Mouse (Mus musculus) CH12.LX (cell line): ENCODE measurements around the gene Il1r1. TPM values are rescaled to one million over a fixed set of nuclear protein-coding genes. Genes with fewer than 3 reads are reported as not detected.

Experiments used
- DNase-seq: peaks from one replicate; pipeline ENCODE4 v3.0.0-alpha.2; 2013; ENCODE audit errors: extremely low read depth
- H3K27ac ChIP-seq: 2 replicates; pipeline ENCODE4 v1.5.1; 2012; ENCODE audit warnings: low read depth, mild to moderate bottlenecking, control low read depth, moderate library complexity; ENCODE audit not compliant: insufficient read depth
- H3K27me3 ChIP-seq: replicated peaks from 2 replicates; pipeline ENCODE3; 2012; ENCODE audit warnings: inconsistent platforms
- H3K36me3 ChIP-seq, 2 experiments: replicated peaks in 1 of 2; 2 replicates each; pipeline versions ENCODE3 to v1.6.1; 2012; ENCODE audit warnings: inconsistent platforms in 1 of 2, low read length in 1 of 2, mild to moderate bottlenecking in 1 of 2, mixed read lengths in 1 of 2, moderate library complexity in 1 of 2; ENCODE audit not compliant: control insufficient read depth in 1 of 2, insufficient read depth in 1 of 2
- H3K4me1 ChIP-seq, 2 experiments: 2 replicates each; pipeline ENCODE4 v1.6.1; 2012; ENCODE audit warnings: inconsistent platforms in 1 of 2, moderate library complexity in 1 of 2; ENCODE audit not compliant: insufficient read depth in 2 of 2, control insufficient read depth in 1 of 2
- H3K4me2 ChIP-seq: 2 replicates; pipeline ENCODE4 v1.6.1; 2012; ENCODE audit warnings: low read depth, mild to moderate bottlenecking, control low read depth; ENCODE audit not compliant: poor library complexity, insufficient read depth, severe bottlenecking
- H3K4me3 ChIP-seq, 3 experiments: fragments of 150-350 bp in 1 of 3; sonication (generic) in 1 of 3; replicated peaks in 1 of 3; 2 replicates each; pipeline versions ENCODE3 to v1.5.1; 2011 to 2012; ENCODE audit warnings: low read depth in 2 of 3, low read length in 2 of 3, mild to moderate bottlenecking in 2 of 3, moderate library complexity in 2 of 3, control low read depth in 1 of 3, improper control_type of control experiment in 1 of 3, inconsistent platforms in 1 of 3, mixed read lengths in 1 of 3; ENCODE audit not compliant: poor library complexity in 1 of 3
- H3K79me2 ChIP-seq: replicated peaks from 2 replicates; pipeline ENCODE4 v1.6.1; 2012; ENCODE audit warnings: mild to moderate bottlenecking, moderate library complexity; ENCODE audit not compliant: control insufficient read depth, poor library complexity, insufficient read depth, severe bottlenecking; ENCODE audit errors: extremely low read depth
- H3K9ac ChIP-seq: 2 replicates; pipeline ENCODE4 v1.6.1; 2012; ENCODE audit warnings: low read depth, mild to moderate bottlenecking, control low read depth, moderate library complexity; ENCODE audit not compliant: insufficient read depth
- H3K9me3 ChIP-seq: replicated peaks from 2 replicates; pipeline ENCODE3; 2012; ENCODE audit warnings: low read length, inconsistent platforms, mixed read lengths
- BHLHE40 ChIP-seq: IDR thresholded peaks from 2 replicates; pipeline ENCODE4 v1.6.1; 2011; ENCODE audit warnings: mild to moderate bottlenecking, low read depth, low read length, improper control_type of control experiment
- CHD2 ChIP-seq: IDR thresholded peaks from 2 replicates; pipeline ENCODE4 v1.6.1; 2011; ENCODE audit warnings: low read length, improper control_type of control experiment
- CTCF ChIP-seq, 2 experiments: IDR thresholded peaks in 1 of 2; conservative IDR thresholded peaks in 1 of 2; 2 replicates each; pipeline ENCODE4 v1.5.1; 2011 to 2012; ENCODE audit warnings: low read depth in 2 of 2, low read length in 2 of 2, improper control_type of control experiment in 1 of 2, inconsistent platforms in 1 of 2, mild to moderate bottlenecking in 1 of 2, moderate library complexity in 1 of 2
- ELF1 ChIP-seq: IDR thresholded peaks from 2 replicates; pipeline ENCODE4 v1.6.1; 2014; ENCODE audit warnings: low read depth, mild to moderate bottlenecking, inconsistent platforms, low read length, improper control_type of control experiment
- EP300 ChIP-seq: IDR thresholded peaks from 2 replicates; pipeline ENCODE4 v1.6.1; 2011; ENCODE audit warnings: low read length, improper control_type of control experiment
- ETS1 ChIP-seq: conservative IDR thresholded peaks from 2 replicates; pipeline ENCODE4 v1.6.1; 2012; ENCODE audit warnings: low read depth, mild to moderate bottlenecking, inconsistent platforms, low read length, improper control_type of control experiment, moderate library complexity
- GABPA ChIP-seq: IDR thresholded peaks from 2 replicates; pipeline ENCODE4 v1.6.1; 2012; ENCODE audit warnings: low read depth, low read length, improper control_type of control experiment, inconsistent platforms; ENCODE audit not compliant: insufficient replicate concordance
- HCFC1 ChIP-seq: IDR thresholded peaks from 2 replicates; pipeline ENCODE4 v1.6.1; 2012; ENCODE audit warnings: low read depth, mild to moderate bottlenecking, inconsistent platforms, low read length, improper control_type of control experiment
- JUND ChIP-seq: conservative IDR thresholded peaks from 2 replicates; pipeline ENCODE4 v1.6.1; 2011; ENCODE audit warnings: low read depth, low read length, improper control_type of control experiment
- MAZ ChIP-seq: IDR thresholded peaks from 2 replicates; pipeline ENCODE4 v1.6.1; 2012; ENCODE audit warnings: low read depth, mild to moderate bottlenecking, inconsistent platforms, low read length, improper control_type of control experiment, moderate library complexity
- MXI1 ChIP-seq: IDR thresholded peaks from 2 replicates; pipeline ENCODE4 v1.6.1; 2011; ENCODE audit warnings: mild to moderate bottlenecking, low read depth, low read length, improper control_type of control experiment
- MYC ChIP-seq: IDR thresholded peaks from 2 replicates; pipeline ENCODE4 v1.6.1; 2011; ENCODE audit warnings: low read depth, mild to moderate bottlenecking, improper control_type of control experiment, low read length
- NELFE ChIP-seq: IDR thresholded peaks from 2 replicates; pipeline ENCODE4 v1.6.1; 2011; ENCODE audit warnings: low read depth, low read length, improper control_type of control experiment
- PAX5 ChIP-seq: IDR thresholded peaks from 2 replicates; pipeline ENCODE4 v1.6.1; 2012; ENCODE audit warnings: low read length, inconsistent platforms, mixed read lengths
- POLR2A ChIP-seq: IDR thresholded peaks from 2 replicates; pipeline ENCODE4 v1.6.1; 2011; ENCODE audit warnings: low read depth, mild to moderate bottlenecking, improper control_type of control experiment, low read length
- POLR2AphosphoS2 ChIP-seq: IDR thresholded peaks from 2 replicates; pipeline ENCODE4 v1.6.1; 2011; ENCODE audit warnings: low read depth, low read length, improper control_type of control experiment
- SMC3 ChIP-seq: IDR thresholded peaks from 2 replicates; pipeline ENCODE4 v1.6.1; 2011; ENCODE audit warnings: low read depth, low read length, improper control_type of control experiment
- TCF12 ChIP-seq: IDR thresholded peaks from 2 replicates; pipeline ENCODE4 v1.6.1; 2014; ENCODE audit warnings: low read depth, mild to moderate bottlenecking, inconsistent platforms, low read length, improper control_type of control experiment
- UBTF ChIP-seq: IDR thresholded peaks from 2 replicates; pipeline ENCODE4 v1.6.1; 2012; ENCODE audit warnings: low read depth, mild to moderate bottlenecking, inconsistent platforms, low read length, improper control_type of control experiment, moderate library complexity
- USF1 ChIP-seq: IDR thresholded peaks from 2 replicates; pipeline ENCODE4 v1.6.1; 2014; ENCODE audit warnings: low read depth, mild to moderate bottlenecking, inconsistent platforms, low read length, improper control_type of control experiment
- ZC3H11A ChIP-seq: IDR thresholded peaks from 2 replicates; pipeline ENCODE4 v1.6.1; 2012; ENCODE audit warnings: low read depth, mild to moderate bottlenecking, inconsistent platforms, low read length, improper control_type of control experiment
- dilution Hi-C: fragments of 300-500 bp; cut with MboI; formaldehyde crosslinking; loops from 2 replicates; pipeline ENCODE4 v1.14.3; 2020; ENCODE audit warnings: low sequenced_read_pairs; ENCODE audit not compliant: extremely low pct_unique_long_range_greater_than_20kb, extremely low pct_ligation_motif_present
- in situ Hi-C: fragments of 300-500 bp; cut with MboI; formaldehyde crosslinking; loops from 3 replicates; pipeline ENCODE4 v1.14.3; 2019; ENCODE audit warnings: low sequenced_read_pairs, low pct_ligation_motif_present, low pct_unique_long_range_greater_than_20kb, mixed read lengths
- polyA plus RNA-seq: library from polyadenylated mRNA; unstranded; fragments of >175 nt; gene quantifications from 2 replicates; pipeline ENCODE4 v1.2.1, GENCODE M21; 2012; ENCODE audit warnings: low read depth; ENCODE audit not compliant: insufficient read length
- total RNA-seq, 2 experiments: library from RNA; depleted of rRNA; stranded (reverse); fragments of 300-350 nt in 1 of 2; fragments of >200 nt in 1 of 2; gene quantifications; 2 replicates each; pipeline ENCODE4 v1.2.3; 2012 to 2014

Gene Il1r1
- total and polyA plus RNA-seq, 3 experiments: 0.04 TPM; not detected in 2

GRCm38 (mm10) chr1:40290489-40291255 lies 65.8 kb downstream of the Il1r1 start:
- Histone ChIP-seq H3K4me1 (no peaks in the 10 kb centered on the region), H3K4me3 (no peak overlapping the region), H3K79me2 (no peaks in the 10 kb centered on the region), H3K27ac (no peak overlapping the region), H3K9ac (no peak overlapping the region), H3K36me3 (no peaks in the 10 kb centered on the region)
- DNase-seq: peak; percentile 13
- in situ Hi-C loops: no loop called here
- TF ChIP-seq GABPA (no peak), HCFC1 (no peak), ELF1 (no peak), POLR2A (no peak), JUND (no peak), SMC3 (peak; percentile 29; the same call in 1 of the 2 replicates), ZC3H11A (no peak), TCF12 (no peak), USF1 (no peak), MAZ (no peak), ETS1 (no peak), EP300 (no peak), MYC (no peak), CTCF (conservative IDR thresholded peaks at IDR 0.05 in 1 of 2, IDR thresholded peaks at IDR 0.05 in 1 of 2; ENCODE audit: low read depth in 2 of 2, low read length in 2 of 2) (peak in 1 of 2 experiments; percentile 39; a peak in 2 of 4 replicates), NELFE (no peak), POLR2AphosphoS2 (no peak), BHLHE40 (0 out of 2 replicates have a peak, but pooled peaks have one; percentile 12)
- TF ChIP-seq, all 38 proteins: peak for 3
- H3K4me2 ChIP-seq: no peak overlapping the region
- H3K27me3 ChIP-seq: no peaks in the 10 kb centered on the region
- dilution Hi-C loops: no loop called here
- H3K9me3 ChIP-seq: no peaks in the 10 kb centered on the region

GRCm38 (mm10) chr1:40292231-40292630 lies 67.4 kb downstream of the Il1r1 start:
- Histone ChIP-seq H3K9me3 (no peaks in the 10 kb centered on the region), H3K27me3 (no peaks in the 10 kb centered on the region), H3K4me3 (no peak overlapping the region), H3K79me2 (no peaks in the 10 kb centered on the region), H3K27ac (no peak overlapping the region), H3K36me3 (no peaks in the 10 kb centered on the region), H3K9ac (no peak overlapping the region), H3K4me1 (no peaks in the 10 kb centered on the region), H3K4me2 (no peak overlapping the region)
- in situ Hi-C loops (no loop called here), dilution Hi-C loops (no loop called here)
- no peak for TF ChIP-seq PAX5
- no peak for TF ChIP-seq CHD2
- TF ChIP-seq JUND: no peak
- no peak for TF ChIP-seq MXI1
- no peak for TF ChIP-seq SMC3
- TF ChIP-seq UBTF: no peak
- no peak for TF ChIP-seq MAZ
- DNase-seq: no peak
